Mouse (Mus musculus): ENCODE results near the gene 1700016K19Rik.

GRCm38 (mm10) chr11:75973988-75974387 is 25.7 kb upstream of the 1700016K19Rik start:
- TF ChIP-seq POLR2A (IDR thresholded peaks at IDR 0.05; ENCODE audit: insufficient read depth, low read depth, low read length) (no peak), CTCF (IDR thresholded peaks at IDR 0.05; ENCODE audit: insufficient read depth, low read depth, low read length) (no peak)
